ENCODE assay signal across 8 mouse cellular contexts in the genomic region with DNA sequence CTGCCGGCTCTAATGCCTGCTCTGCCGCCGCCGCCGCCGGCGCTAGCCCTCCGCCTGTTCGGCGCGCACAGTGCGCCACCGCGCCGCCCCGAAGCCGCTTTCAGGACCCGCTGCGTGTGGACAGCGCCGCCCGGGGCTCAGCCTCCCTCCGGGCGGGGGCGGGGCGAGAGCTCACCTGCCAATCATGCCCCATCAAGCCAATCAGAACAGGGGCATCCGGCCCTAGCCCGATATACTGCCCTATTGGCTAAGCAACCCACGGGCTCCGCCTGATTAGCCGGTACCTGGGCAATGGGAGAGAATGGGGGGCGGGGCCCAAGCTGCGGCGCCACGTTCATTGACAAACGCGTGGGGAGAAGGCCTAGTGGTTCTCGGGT. TPM values are rescaled to one million over a fixed set of nuclear protein-coding genes. Genes with fewer than 3 reads are reported as not detected.
DNase-seq lines count a peak whose midpoint lies in the region; ATAC-seq and TF ChIP-seq lines count a peak whose summit lies in the region.

No protein-coding gene starts in this region.

- DNase-seq in adrenal gland, postnatal 14 days: peak; percentile 95
- peak; percentile 97 for DNase-seq in embryonic facial prominence, embryonic 10.5 days (ENCODE audit: low spot score)
- peak; percentile 79 to 82 for DNase-seq in heart, adult 18-20 months
- peak; percentile 96 for DNase-seq in limb, embryonic 11.5 days (ENCODE audit: low spot score)
- peak; percentile 72 for DNase-seq in right cerebral cortex, postnatal 4 days
- DNase-seq in urinary bladder, postnatal 4 days (ENCODE audit: low spot score in 2 of 2): peak; percentile 79 to 86

- no peaks in the 10 kb centered on the region for H3K36me3 ChIP-seq in embryonic facial prominence, embryonic 10.5 days (replicated peaks)
- no peaks in the 10 kb centered on the region for H3K36me3 ChIP-seq in intestine, postnatal 0 days (ENCODE audit: control insufficient read depth, insufficient read depth)
- H3K36me3 ChIP-seq in limb, embryonic 11.5 days (ENCODE audit: control insufficient read depth, insufficient read depth, low read length): no peaks in the 10 kb centered on the region
- no peaks in the 10 kb centered on the region for H3K36me3 ChIP-seq in midbrain, embryonic 12.5 days

- peaks cover 31% of the 10 kb centered on the region for H3K4me1 ChIP-seq in embryonic facial prominence, embryonic 10.5 days
- 0 out of 2 replicates have a peak, but pooled peaks cover 6% of the 10 kb centered on the region for H3K4me1 ChIP-seq in intestine, postnatal 0 days (replicated peaks; ENCODE audit: control insufficient read depth, insufficient read depth, low read length)
- peaks cover 5% of the 10 kb centered on the region; the same call in 1 of the 2 replicates for H3K4me1 ChIP-seq in limb, embryonic 11.5 days (ENCODE audit: control insufficient read depth, insufficient read depth, low read length)
- H3K4me1 ChIP-seq in midbrain, embryonic 12.5 days: peaks cover 31% of the 10 kb centered on the region

- peak; percentile 92 for ATAC-seq in intestine, postnatal 0 days
- ATAC-seq in limb, embryonic 11.5 days (ENCODE audit: insufficient number of reproducible peaks, low FRiP score, low TSS enrichment, low read depth): peak; percentile 97
- ATAC-seq in midbrain, embryonic 12.5 days (ENCODE audit: low FRiP score, low read depth): peak; percentile 99

- WGBS in embryonic facial prominence, embryonic 10.5 days: under 1% methylated on average over 38 of the region's 38 CpGs
- under 1% methylated on average over 38 of the region's 38 CpGs for WGBS in intestine, postnatal 0 days
- under 1% methylated on average over 36 of the region's 38 CpGs for WGBS in limb, embryonic 11.5 days
- WGBS in midbrain, embryonic 12.5 days: 0% methylated on average over 36 of the region's 38 CpGs

- H3K4me3 ChIP-seq in embryonic facial prominence, embryonic 10.5 days: peak overlapping the region; percentile 58
- H3K4me3 ChIP-seq in intestine, postnatal 0 days (ENCODE audit: low read depth, low read length): peak overlapping the region; percentile 38
- peak overlapping the region; percentile 29 for H3K4me3 ChIP-seq in limb, embryonic 11.5 days (ENCODE audit: low read depth, low read length)
- H3K4me3 ChIP-seq in midbrain, embryonic 12.5 days: peak overlapping the region; percentile 53

- peaks cover 100% of the 10 kb centered on the region for H3K27me3 ChIP-seq in embryonic facial prominence, embryonic 10.5 days (replicated peaks; ENCODE audit: low read depth, poor library complexity, severe bottlenecking)
- H3K27me3 ChIP-seq in intestine, postnatal 0 days (replicated peaks; ENCODE audit: control insufficient read depth, insufficient read depth, low read length): peaks cover 99% of the 10 kb centered on the region
- H3K27me3 ChIP-seq in limb, embryonic 11.5 days (ENCODE audit: control insufficient read depth, insufficient read depth, low read length): peaks cover 88% of the 10 kb centered on the region
- peaks cover 100% of the 10 kb centered on the region for H3K27me3 ChIP-seq in midbrain, embryonic 12.5 days

- peak; percentile 23; the same call in 1 of the 2 replicates for TF ChIP-seq CTCF in intestine, postnatal 0 days (IDR thresholded peaks at IDR 0.05; ENCODE audit: low read depth)

- H3K9me3 ChIP-seq in embryonic facial prominence, embryonic 10.5 days: no peaks in the 10 kb centered on the region
- no peaks in the 10 kb centered on the region for H3K9me3 ChIP-seq in intestine, postnatal 0 days (ENCODE audit: control insufficient read depth)
- no peaks in the 10 kb centered on the region for H3K9me3 ChIP-seq in limb, embryonic 11.5 days (ENCODE audit: control insufficient read depth, low read length)
- H3K9me3 ChIP-seq in midbrain, embryonic 12.5 days: no peaks in the 10 kb centered on the region

- H3K4me2 ChIP-seq in intestine, postnatal 0 days (replicated peaks; ENCODE audit: low read depth): peak overlapping the region; percentile 74
- H3K4me2 ChIP-seq in limb, embryonic 11.5 days (ENCODE audit: low read depth, severe bottlenecking): peak overlapping the region; percentile 50
- H3K4me2 ChIP-seq in midbrain, embryonic 12.5 days (replicated peaks): peak overlapping the region; percentile 73

- H3K9ac ChIP-seq in intestine, postnatal 0 days (ENCODE audit: low read depth, low read length): no peak overlapping the region
- H3K9ac ChIP-seq in limb, embryonic 11.5 days (ENCODE audit: low read length): no peak overlapping the region
- peak overlapping the region; percentile 56 for H3K9ac ChIP-seq in midbrain, embryonic 12.5 days (replicated peaks)

- 0 out of 2 replicates have a peak overlapping the region, but pooled peaks have one; percentile 6 for H3K27ac ChIP-seq in embryonic facial prominence, embryonic 10.5 days (replicated peaks)
- no peak overlapping the region for H3K27ac ChIP-seq in intestine, postnatal 0 days (ENCODE audit: low read depth, low read length)
- H3K27ac ChIP-seq in limb, embryonic 11.5 days (replicated peaks; ENCODE audit: low read depth, low read length): no peak overlapping the region
- peak overlapping the region; percentile 58 for H3K27ac ChIP-seq in midbrain, embryonic 12.5 days (replicated peaks)

RNA-seq across cellular contexts. Expression of gene Pax5, which starts 5.9 kb away (rescaled TPM):
- total RNA-seq in adrenal gland, postnatal 14 days (2021): 1.6 and 12.5 TPM in 2 replicates
- 0.56 and 0.57 TPM in 2 replicates for polyA plus RNA-seq in embryonic facial prominence, embryonic 10.5 days (2016; fragmentation: Nextera tagmentation; extraction: Ambion mirVana)
- total RNA-seq in heart, adult 18-20 months (2021): 1 to 10 TPM in 1 of 2 experiments, under 1 TPM in 1; 0.82 to 8.7 TPM
- 0.01 TPM in 1 of 2 replicates, not detected in the other for polyA plus RNA-seq in intestine, postnatal 0 days (2015; fragmentation: Nextera tagmentation; extraction: Ambion mirVana)
- not detected in 2 replicates for polyA plus RNA-seq in limb, embryonic 11.5 days (2014; fragmentation: Nextera tagmentation; extraction: Ambion mirVana)
- polyA plus RNA-seq in midbrain, embryonic 12.5 days (2016; fragmentation: Nextera tagmentation; extraction: Ambion mirVana): 6.2 and 9.0 TPM in 2 replicates

RNA-seq across cellular contexts. Expression of gene Zcchc7, which starts 51.3 kb away (rescaled TPM):
- 46.8 and 51.3 TPM in 2 replicates for total RNA-seq in adrenal gland, postnatal 14 days (2021)
- 20.0 and 22.2 TPM in 2 replicates for polyA plus RNA-seq in embryonic facial prominence, embryonic 10.5 days (2016; fragmentation: Nextera tagmentation; extraction: Ambion mirVana)
- 10 to 100 TPM in 1 of 2 experiments, 1 to 10 TPM in 1; 8.4 to 11.6 TPM for total RNA-seq in heart, adult 18-20 months (2021)
- 39.5 and 52.7 TPM in 2 replicates for polyA plus RNA-seq in intestine, postnatal 0 days (2015; fragmentation: Nextera tagmentation; extraction: Ambion mirVana)
- 22.3 and 22.9 TPM in 2 replicates for polyA plus RNA-seq in limb, embryonic 11.5 days (2014; fragmentation: Nextera tagmentation; extraction: Ambion mirVana)
- polyA plus RNA-seq in midbrain, embryonic 12.5 days (2016; fragmentation: Nextera tagmentation; extraction: Ambion mirVana): 28.3 and 30.7 TPM in 2 replicates

Comparison
In these comparisons a context has a peak if more than half of its experiments do, and no peak if none do; other contexts are left out.
1. H3K27ac ChIP-seq: peak in embryonic facial prominence, embryonic 10.5 days (single experiment) and midbrain, embryonic 12.5 days (single experiment); none in intestine, postnatal 0 days (single experiment) and limb, embryonic 11.5 days (single experiment).
2. Peak in every context shown above with its lines, with median percentiles within 50 percentile points of each other: DNase-seq, H3K4me3 ChIP-seq, ATAC-seq and H3K4me2 ChIP-seq.